Mouse (Mus musculus) C2C12 (cell line): ENCODE data around the gene Cdc40. TPM values are rescaled to one million over a fixed set of nuclear protein-coding genes. Genes with fewer than 3 reads are reported as not detected.

ENCODE experiments used
- H3K27me3 ChIP-seq: one replicate; pipeline ENCODE4 v1.6.1; 2011; ENCODE audit not compliant: control insufficient read depth, insufficient read depth, insufficient read length
- H3K36me3 ChIP-seq: one replicate; pipeline ENCODE4 v1.6.1; 2011; ENCODE audit not compliant: control insufficient read depth, insufficient read depth
- H3K4me3 ChIP-seq: one replicate; pipeline ENCODE4 v1.5.1; 2011; ENCODE audit warnings: mild to moderate bottlenecking, control low read depth; ENCODE audit not compliant: poor library complexity, insufficient read depth, severe bottlenecking
- H3K79me2 ChIP-seq: one replicate; pipeline ENCODE4 v1.6.1; 2011; ENCODE audit not compliant: control insufficient read depth, insufficient read depth
- H3K79me3 ChIP-seq: one replicate; pipeline ENCODE4 v1.6.1; 2011; ENCODE audit warnings: low read depth, control low read depth
- H3ac ChIP-seq: one replicate; pipeline ENCODE3; 2011; ENCODE audit warnings: low read depth; ENCODE audit not compliant: control insufficient read depth, insufficient read length
- CEBPB ChIP-seq: IDR thresholded peaks from one replicate; pipeline ENCODE4 v1.6.1; 2011; ENCODE audit warnings: low read depth, mild to moderate bottlenecking, control low read depth, moderate library complexity
- CTCF ChIP-seq: IDR thresholded peaks from one replicate; pipeline ENCODE4 v1.5.1; 2011; ENCODE audit not compliant: control insufficient read depth, insufficient read depth, insufficient read length
- FOSL1 ChIP-seq: IDR thresholded peaks from one replicate; pipeline ENCODE4 v1.8.0; 2011; ENCODE audit warnings: mild to moderate bottlenecking, low read length; ENCODE audit not compliant: poor library complexity, insufficient read depth, severe bottlenecking
- MAX ChIP-seq: IDR thresholded peaks from one replicate; pipeline ENCODE4 v1.6.1; 2011; ENCODE audit warnings: mild to moderate bottlenecking, control low read depth
- MYOD1 ChIP-seq: IDR thresholded peaks from one replicate; pipeline ENCODE4 v1.6.1; 2011; ENCODE audit warnings: low read depth; ENCODE audit not compliant: control insufficient read depth, insufficient read length
- MYOG ChIP-seq: IDR thresholded peaks from one replicate; pipeline ENCODE4 v1.6.1; 2011; ENCODE audit not compliant: control insufficient read depth, insufficient read length; ENCODE audit errors: extremely low read depth
- USF1 ChIP-seq: IDR thresholded peaks from one replicate; pipeline ENCODE4 v1.6.1; 2011; ENCODE audit warnings: low read depth, mild to moderate bottlenecking, control low read depth, moderate library complexity
- long read RNA-seq, 2 experiments: library from polyadenylated mRNA; unstranded; transcript quantifications; one replicate each; pipeline ENCODE4 v2.0.0; 2019 to 2020
- polyA plus RNA-seq: library from polyadenylated mRNA; unstranded; fragments of >200 nt; fragmentation: generic; extraction: Trizol; gene quantifications from one replicate; pipeline ENCODE4 v1.2.1, GENCODE M21; 2012; ENCODE audit warnings: missing spikeins

Gene Cdc40
- polyA plus RNA-seq, result 9.5 TPM
- long read RNA-seq, experiment 1, transcript Cdc40-201 (15 exons, 3,534 nt), result major isoform, 15 of 23 reads
- long read RNA-seq, experiment 1, partial matches to known transcripts, result 6 of 23 reads
- long read RNA-seq, experiment 1, other reads (novel, unspliced or antisense), result 2 of 23 reads
- long read RNA-seq, experiment 2, transcript Cdc40-201 (15 exons, 3,534 nt), result major isoform, 101 of 108 reads
- long read RNA-seq, experiment 2, partial matches to known transcripts, result 2 of 108 reads
- long read RNA-seq, experiment 2, other reads (novel, unspliced or antisense), result 5 of 108 reads

GRCm38 (mm10) chr10:40882831-40883643 is at the start of gene Cdc40, which contains the start of gene Wasf1:
Cdc40 (minus strand) TSS chr10:40883311.
Wasf1 (plus strand) TSS chr10:40883475.
- peaks cover 15% of the 10 kb centered on the region for H3K36me3 ChIP-seq

GRCm38 (mm10) chr10:40919464-40919863 is 36.4 kb upstream of the Cdc40 start:
- TF ChIP-seq MYOG (no peak), MYOD1 (no peak), FOSL1 (no peak), CEBPB (no peak), CTCF (no peak)
- no peaks in the 10 kb centered on the region for H3K27me3 ChIP-seq
- peaks cover 11% of the 10 kb centered on the region for H3K36me3 ChIP-seq
- H3K4me3 ChIP-seq, result no peak overlapping the region
- H3K79me2 ChIP-seq, result peaks cover 6% of the 10 kb centered on the region
- H3K79me3 ChIP-seq, result no peaks in the 10 kb centered on the region
- H3ac ChIP-seq, result no peak overlapping the region

More at GRCm38 (mm10) chr10:40882831-40883643, at the start of gene Cdc40, which contains the start of gene Wasf1:
- H3K79me2 ChIP-seq, result peaks cover 80% of the 10 kb centered on the region
- peak within 1 kb of the TSS; percentile 95 for H3K4me3 ChIP-seq
- peak within 1 kb of the TSS; percentile 96 for H3ac ChIP-seq
- H3K27me3 ChIP-seq, result no peaks in the 10 kb centered on the region
- no peak for TF ChIP-seq CEBPB
- TF ChIP-seq USF1, result peak; percentile 12
- TF ChIP-seq MYOD1, result no peak
- no peak for TF ChIP-seq MAX
- no peak for TF ChIP-seq MYOG
- peaks cover 56% of the 10 kb centered on the region for H3K79me3 ChIP-seq

GRCm38 (mm10) chr10:40918669-40919440 is 35.7 kb upstream of the Cdc40 start:
- H3K4me3 ChIP-seq, result no peak overlapping the region
- peaks cover 6% of the 10 kb centered on the region for H3K79me2 ChIP-seq
- H3K36me3 ChIP-seq, result peaks cover 6% of the 10 kb centered on the region
- TF ChIP-seq CTCF, result no peak
- no peaks in the 10 kb centered on the region for H3K27me3 ChIP-seq
- no peaks in the 10 kb centered on the region for H3K79me3 ChIP-seq
- H3ac ChIP-seq, result no peak overlapping the region

GRCm38 (mm10) chr10:40915240-40915639 is 32.1 kb upstream of the Cdc40 start:
- Histone ChIP-seq H3K79me2 (peaks cover 6% of the 10 kb centered on the region), H3ac (no peak overlapping the region), H3K79me3 (no peaks in the 10 kb centered on the region), H3K27me3 (no peaks in the 10 kb centered on the region), H3K36me3 (no peaks in the 10 kb centered on the region), H3K4me3 (no peak overlapping the region)
- TF ChIP-seq CEBPB, result no peak
- TF ChIP-seq MAX, result no peak
- no peak for TF ChIP-seq FOSL1
- no peak for TF ChIP-seq MYOG
- TF ChIP-seq MYOD1, result no peak
- TF ChIP-seq CTCF, result no peak
- no peak for TF ChIP-seq USF1

DNA sequence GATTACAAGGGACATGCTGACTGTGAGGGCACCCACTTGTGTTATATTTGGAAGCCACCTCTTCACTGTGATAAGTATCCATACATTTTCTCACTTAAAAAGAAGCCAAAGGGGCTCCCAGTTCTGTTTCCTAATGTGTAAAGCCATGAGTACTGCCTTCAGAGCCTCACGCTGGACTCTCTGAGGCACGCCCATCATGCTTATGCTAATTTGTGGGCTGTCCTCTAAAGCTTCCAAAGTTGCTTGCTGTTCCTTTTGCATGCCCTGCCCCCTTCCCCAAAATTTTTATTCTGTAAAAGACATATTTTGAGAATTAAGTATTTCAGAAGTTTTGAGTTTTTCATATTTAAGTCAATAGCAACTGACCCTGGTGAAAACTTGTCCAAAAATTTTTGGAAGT is 27.7 kb upstream of the Cdc40 start:
- peaks cover 19% of the 10 kb centered on the region for H3K79me2 ChIP-seq
- H3K4me3 ChIP-seq, result no peak overlapping the region
- no peaks in the 10 kb centered on the region for H3K79me3 ChIP-seq
- no peak overlapping the region for H3ac ChIP-seq
- no peaks in the 10 kb centered on the region for H3K27me3 ChIP-seq
- no peak for TF ChIP-seq MYOG
- no peak for TF ChIP-seq CEBPB
- no peak for TF ChIP-seq USF1
- TF ChIP-seq MAX, result no peak
- no peak for TF ChIP-seq MYOD1
- TF ChIP-seq CTCF, result no peak
- no peak for TF ChIP-seq FOSL1
- H3K36me3 ChIP-seq, result no peaks in the 10 kb centered on the region

DNA sequence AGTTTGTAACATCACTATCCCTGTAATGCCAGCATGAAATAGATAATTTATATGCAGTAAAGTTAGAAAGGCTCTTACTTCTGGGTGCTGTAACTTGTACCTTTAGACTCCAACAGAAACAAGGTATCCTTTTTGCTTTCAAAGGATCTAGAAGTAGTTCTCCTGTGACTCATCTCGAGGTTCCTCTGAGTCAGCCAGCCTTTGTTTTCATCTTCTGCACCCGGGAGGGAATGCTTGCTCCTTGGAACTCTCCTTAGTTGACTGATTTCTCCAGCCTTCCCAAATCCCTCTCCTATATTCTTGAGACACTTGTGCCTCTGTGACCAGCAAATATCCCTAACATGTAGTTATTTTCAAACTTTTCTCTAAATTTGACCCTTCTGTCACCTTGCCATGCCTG is 25.5 kb upstream of the Cdc40 start:
- Histone ChIP-seq H3K36me3 (no peaks in the 10 kb centered on the region), H3K79me2 (peaks cover 24% of the 10 kb centered on the region), H3K4me3 (no peak overlapping the region), H3K79me3 (no peaks in the 10 kb centered on the region), H3ac (no peak overlapping the region), H3K27me3 (no peaks in the 10 kb centered on the region)
- TF ChIP-seq FOSL1, result peak; percentile 53
- TF ChIP-seq CTCF, result no peak
